Mouse (Mus musculus) regulatory T cell (primary cell): ENCODE data around the gene Adprhl2.

Experiments
- in situ Hi-C: fragments of 300-600 bp; cut with MboI, MseI; formaldehyde crosslinking; loops from one replicate; pipeline ENCODE4 v1.15.1; 2025; ENCODE audit warnings: high pct_unique_total_duplicates

The Adprhl2 gene

GRCm38 (mm10) chr4:126321111-126321853 is at the start of gene Adprhl2:
Gene Adprhl2 (minus strand): TSS chr4:126321703.
- in situ Hi-C loops = no loop called here

- in situ Hi-C loops = no loop called here
Observed at GRCm38 (mm10) chr4:126360069-126360468, 38.6 kb upstream of the Adprhl2 start.

- in situ Hi-C loops = no loop called here
Observed at GRCm38 (mm10) chr4:126343451-126343850, 21.9 kb upstream of the Adprhl2 start.

- in situ Hi-C loops = no loop called here
Observed at GRCm38 (mm10) chr4:126339461-126339860, 18.0 kb upstream of the Adprhl2 start.

- in situ Hi-C loops = no loop called here
Observed at GRCm38 (mm10) chr4:126332358-126332757, 10.9 kb upstream of the Adprhl2 start.

- in situ Hi-C loops = no loop called here
Observed at GRCm38 (mm10) chr4:126331751-126332150, 10.2 kb upstream of the Adprhl2 start.

- in situ Hi-C loops = no loop called here
Observed at GRCm38 (mm10) chr4:126330295-126330694, 8.8 kb upstream of the Adprhl2 start.

GRCm38 (mm10) chr4:126326036-126326435 is 4.5 kb upstream of the Adprhl2 start:
- in situ Hi-C loops = no loop called here

- in situ Hi-C loops = no loop called here
Observed at GRCm38 (mm10) chr4:126325281-126325861, 3.9 kb upstream of the Adprhl2 start, which contains the start of gene Tekt2. Gene Tekt2 (minus strand): TSS chr4:126325688.

GRCm38 (mm10) chr4:126324861-126325260 is 3.4 kb upstream of the Adprhl2 start:
- in situ Hi-C loops = no loop called here

GRCm38 (mm10) chr4:126322646-126323045 is 1.1 kb upstream of the Adprhl2 start:
- in situ Hi-C loops = no loop called here

- in situ Hi-C loops = no loop called here
Observed at GRCm38 (mm10) chr4:126321854-126322511, 480 bp upstream of the Adprhl2 start.

GRCm38 (mm10) chr4:126319806-126320205 is 1.7 kb downstream of the Adprhl2 start:
- in situ Hi-C loops = no loop called here

GRCm38 (mm10) chr4:126316443-126317040 is 5.0 kb downstream of the Adprhl2 start:
- in situ Hi-C loops = no loop called here

GRCm38 (mm10) chr4:126315931-126316330 is 5.6 kb downstream of the Adprhl2 start:
- in situ Hi-C loops = no loop called here

- in situ Hi-C loops = no loop called here
Observed at GRCm38 (mm10) chr4:126314393-126314792, 7.1 kb downstream of the Adprhl2 start.

- in situ Hi-C loops = no loop called here
Observed at GRCm38 (mm10) chr4:126313202-126313601, 8.3 kb downstream of the Adprhl2 start.

- in situ Hi-C loops = no loop called here
Observed at GRCm38 (mm10) chr4:126311566-126312200, 9.8 kb downstream of the Adprhl2 start.

GRCm38 (mm10) chr4:126310344-126310743 is 11.2 kb downstream of the Adprhl2 start:
- in situ Hi-C loops = no loop called here

- in situ Hi-C loops = loop anchor here (5.0 kb wide), 1 partner anchor 78 kb away; no protein-coding TSS in a partner anchor
Observed at GRCm38 (mm10) chr4:126309922-126310309, 11.6 kb downstream of the Adprhl2 start.

GRCm38 (mm10) chr4:126309211-126309921 is 12.1 kb downstream of the Adprhl2 start:
- in situ Hi-C loops = loop anchor here (5.0 kb wide), 1 partner anchor 77 kb away; no protein-coding TSS in a partner anchor
